Mouse (Mus musculus): ENCODE results near the gene Tbl2. TPM values are rescaled to one million over a fixed set of nuclear protein-coding genes. Genes with fewer than 3 reads are reported as not detected.

Tbl2 gene
- 1 to 10 TPM; 8.8 to 9.1 TPM for total RNA-seq (2021)
- long read RNA-seq, experiment 1, full-length matches to known transcripts: 12 of 17 reads
- long read RNA-seq, experiment 1, partial matches to known transcripts: 0 of 17 reads
- long read RNA-seq, experiment 1, other reads (novel, unspliced or antisense): 5 of 17 reads
- long read RNA-seq, experiment 2, full-length matches to known transcripts: 10 of 16 reads
- long read RNA-seq, experiment 2, partial matches to known transcripts: 5 of 16 reads
- long read RNA-seq, experiment 2, other reads (novel, unspliced or antisense): 1 of 16 reads

DNA sequence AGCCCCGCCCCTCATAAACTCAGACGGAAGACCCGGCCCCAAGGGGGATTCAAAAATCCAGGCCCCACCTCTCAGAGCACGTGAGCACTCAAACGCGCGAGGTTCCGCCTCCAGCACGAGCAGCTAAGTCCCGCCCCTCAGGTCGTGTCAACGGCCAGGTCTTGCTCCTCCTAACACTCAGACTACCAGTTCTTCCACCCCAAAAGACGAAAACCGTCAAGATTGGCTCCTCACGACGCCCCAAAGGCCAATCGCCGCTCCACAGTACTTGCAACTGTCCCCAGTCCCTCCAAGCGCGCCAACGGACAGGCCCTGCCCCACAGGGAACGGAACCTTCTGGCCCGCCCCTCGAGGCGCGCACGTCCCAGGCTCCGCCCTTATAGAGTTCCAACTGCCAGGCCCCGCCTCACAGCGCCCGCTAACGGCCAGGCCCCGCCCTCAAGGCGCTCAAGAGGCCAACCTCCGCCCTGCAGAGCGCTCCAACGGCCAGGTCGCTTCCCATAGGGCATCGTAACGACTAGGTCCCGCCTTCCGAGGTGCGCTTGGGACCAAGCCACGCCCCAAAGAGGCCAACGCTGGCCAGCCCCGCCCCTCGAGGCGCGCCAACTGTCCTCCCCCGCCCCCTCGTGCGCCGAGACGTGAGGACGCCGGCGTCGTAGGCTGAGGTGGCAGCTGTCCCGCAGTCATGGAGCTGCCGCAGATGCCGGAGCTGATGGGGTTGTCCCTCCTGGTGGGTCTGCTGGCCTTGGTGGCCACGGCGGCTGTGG lies at the start of gene Tbl2:
Gene Tbl2 (plus strand): TSS at position 605 of the 767 bp plus-strand sequence.
- intact Hi-C loops (cut with DNase I): loop anchor here (1.0 kb wide), 2 partner anchors 19 to 38 kb away; partner anchors contain the start of genes Baz1b and Bcl7b
- peak; percentile 100 for DNase-seq
- H3K27ac ChIP-seq: peak within 1 kb of the TSS; percentile 96
- H3K4me3 ChIP-seq: peak within 1 kb of the TSS; percentile 89
- no peak for TF ChIP-seq CTCF (IDR thresholded peaks at IDR 0.05)

GRCm38 (mm10) chr5:135100981-135101380 lies 48.5 kb upstream of the Tbl2 start:
- Histone ChIP-seq H3K4me3 (no peak overlapping the region), H3K27ac (no peak overlapping the region)
- DNase-seq: no peak
- no peak for TF ChIP-seq CTCF (IDR thresholded peaks at IDR 0.05)
- intact Hi-C loops (cut with DNase I): loop anchor here (5.0 kb wide), 1 partner anchor 84 kb away; no protein-coding TSS in a partner anchor

DNA sequence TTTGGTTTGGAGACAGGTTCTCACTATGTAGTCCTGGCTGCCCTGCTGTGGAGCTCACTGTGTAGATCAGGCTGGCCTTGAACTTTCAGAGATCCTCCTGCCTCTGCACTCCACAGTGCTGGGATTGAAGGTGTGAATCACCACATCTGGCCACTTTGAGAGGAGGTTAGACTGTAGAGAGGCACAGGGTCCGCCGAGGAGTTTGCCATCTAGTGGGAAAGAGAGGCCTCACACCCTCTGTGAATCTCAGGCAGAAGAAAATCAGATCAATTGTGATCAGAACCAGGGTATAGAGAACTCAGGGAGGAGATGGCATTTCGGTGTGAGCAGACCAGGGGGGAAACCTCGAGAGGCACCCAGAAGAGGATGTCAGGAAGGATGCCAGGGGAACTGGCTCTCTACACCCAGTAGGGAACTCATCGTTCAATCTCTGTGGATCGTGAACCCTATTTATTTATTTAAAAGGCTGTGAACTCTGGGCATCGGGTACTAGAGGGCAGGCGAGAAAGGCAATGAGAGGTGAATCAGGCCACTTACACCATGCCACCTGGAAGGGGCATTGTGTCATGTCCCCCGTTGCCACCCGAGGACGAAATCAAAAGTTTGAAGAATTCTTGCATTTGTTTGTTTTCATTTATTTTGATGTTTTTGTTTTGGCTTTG lies 45.3 kb upstream of the Tbl2 start:
- DNase-seq: no peak
- no peak overlapping the region for H3K4me3 ChIP-seq
- no peak overlapping the region for H3K27ac ChIP-seq
- peak; percentile 61 for TF ChIP-seq CTCF (IDR thresholded peaks at IDR 0.05)
- intact Hi-C loops (cut with DNase I): loop anchor here (5.0 kb wide), 1 partner anchor 87 kb away; no protein-coding TSS in a partner anchor

DNA sequence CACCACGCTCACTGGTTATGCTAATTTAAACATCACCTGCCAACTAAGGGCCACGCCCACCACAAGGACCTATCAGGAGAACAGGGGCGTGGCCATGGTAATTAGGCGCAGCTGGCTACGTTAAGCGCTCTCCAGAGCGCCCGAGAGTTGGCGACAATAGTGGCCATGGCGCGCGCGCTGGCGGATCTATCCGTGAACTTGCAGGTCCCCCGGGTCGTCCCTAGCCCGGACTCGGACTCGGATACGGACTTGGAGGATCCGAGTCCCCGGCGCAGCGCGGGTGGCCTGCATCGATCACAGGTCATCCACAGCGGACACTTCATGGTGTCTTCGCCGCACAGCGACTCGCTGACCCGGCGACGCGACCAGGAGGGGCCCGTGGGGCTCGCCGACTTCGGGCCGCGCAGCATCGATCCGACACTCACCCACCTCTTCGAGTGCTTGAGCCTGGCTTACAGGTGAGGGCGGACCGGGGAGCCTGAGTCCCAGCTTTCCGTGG lies 42.6 kb upstream of the Tbl2 start:
- Histone ChIP-seq H3K4me3 (peak overlapping the region; percentile 90), H3K27ac (peak overlapping the region; percentile 95)
- no peak for TF ChIP-seq CTCF (IDR thresholded peaks at IDR 0.05)
- intact Hi-C loops (cut with DNase I): no loop called here
- peak; percentile 93 for DNase-seq

GRCm38 (mm10) chr5:135107521-135108501 lies 41.6 kb upstream of the Tbl2 start:
- Histone ChIP-seq H3K4me3 (peak overlapping the region; percentile 90), H3K27ac (peak overlapping the region; percentile 95)
- intact Hi-C loops (cut with DNase I): loop anchor here (1.0 kb wide), 1 partner anchor 79 kb away; the partner anchor contains the start of gene Baz1b
- peak; percentile 96 for DNase-seq
- TF ChIP-seq CTCF (IDR thresholded peaks at IDR 0.05): peak; percentile 84

DNA sequence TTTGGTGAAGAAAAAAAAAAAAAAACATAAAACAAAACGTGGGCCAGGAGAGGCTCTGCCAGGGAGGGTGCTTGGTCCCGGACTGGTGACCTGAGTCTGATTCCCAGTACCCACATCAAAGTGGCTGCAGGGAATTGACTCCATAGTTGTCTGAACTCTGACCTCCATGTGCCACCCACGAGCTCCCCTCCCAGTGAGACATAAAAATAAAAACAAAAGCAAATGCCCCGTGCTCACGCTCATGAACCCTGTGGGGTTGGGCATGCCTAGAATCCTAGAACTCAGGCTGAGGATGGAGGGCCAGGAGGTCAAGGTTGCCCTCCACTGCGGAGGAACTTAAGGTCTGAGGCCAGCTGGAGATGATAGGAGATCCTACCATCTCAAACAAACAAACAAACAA lies 40.4 kb upstream of the Tbl2 start:
- intact Hi-C loops (cut with DNase I): no loop called here
- no peak for DNase-seq
- Histone ChIP-seq H3K4me3 (peak overlapping the region; percentile 90), H3K27ac (peak overlapping the region; percentile 95)
- no peak for TF ChIP-seq CTCF (IDR thresholded peaks at IDR 0.05)

- intact Hi-C loops (cut with DNase I): no loop called here
- peak; percentile 77 for DNase-seq
- peak overlapping the region; percentile 90 for H3K4me3 ChIP-seq
- no peak for TF ChIP-seq CTCF (IDR thresholded peaks at IDR 0.05)
- peak overlapping the region; percentile 95 for H3K27ac ChIP-seq
These were observed 40.0 kb upstream of the Tbl2 start for GRCm38 (mm10) chr5:135109426-135109825.

DNA sequence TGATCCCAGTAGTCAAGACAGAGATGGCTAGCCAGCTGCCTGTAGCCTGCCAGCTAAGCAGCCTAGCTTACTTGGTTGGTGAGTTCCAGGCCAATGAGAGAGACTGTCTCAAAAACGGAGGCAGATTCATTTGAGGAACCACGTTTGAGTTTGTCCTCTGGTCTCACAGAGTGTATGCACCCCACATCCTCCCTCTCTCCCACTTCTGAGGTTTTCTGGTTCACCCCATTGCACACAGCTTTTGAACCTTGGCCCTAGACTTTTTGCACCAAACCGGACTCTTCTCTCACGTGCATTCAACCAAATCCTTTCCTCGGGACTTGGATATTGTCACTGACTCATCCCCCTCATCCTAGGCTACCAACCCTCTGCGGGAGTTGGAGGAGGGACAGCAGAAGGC lies 39.5 kb upstream of the Tbl2 start:
- no peak for TF ChIP-seq CTCF (IDR thresholded peaks at IDR 0.05)
- intact Hi-C loops (cut with DNase I): no loop called here
- peak overlapping the region; percentile 95 for H3K27ac ChIP-seq
- H3K4me3 ChIP-seq: no peak overlapping the region; the same call in 1 of the 2 replicates
- no peak for DNase-seq

DNA sequence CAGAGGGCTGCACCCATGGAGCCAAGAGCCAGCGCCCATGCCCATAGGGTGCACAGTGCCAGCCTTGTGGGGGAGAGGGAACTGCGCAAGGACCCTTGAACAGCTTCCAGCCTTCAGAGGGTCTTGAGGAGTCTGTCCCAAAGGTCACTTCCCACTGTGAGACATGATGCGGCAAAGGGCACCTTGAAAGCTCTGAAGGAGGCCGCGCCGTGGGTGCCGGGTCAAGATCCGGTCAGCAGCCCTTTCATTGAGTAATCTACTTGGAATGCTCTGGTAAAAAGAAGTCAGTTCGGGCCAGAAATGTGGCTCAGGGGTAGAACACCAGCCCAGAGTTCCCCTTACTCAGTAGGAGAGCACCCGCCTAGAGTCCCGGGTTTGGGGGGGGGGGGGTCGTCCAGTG lies 35.7 kb upstream of the Tbl2 start:
- DNase-seq: no peak
- no peak overlapping the region for H3K4me3 ChIP-seq
- intact Hi-C loops (cut with DNase I): no loop called here
- TF ChIP-seq CTCF (IDR thresholded peaks at IDR 0.05): no peak
- H3K27ac ChIP-seq: peak overlapping the region; percentile 8; the same call in 1 of the 2 replicates

- H3K27ac ChIP-seq: no peak overlapping the region
- no peak for DNase-seq
- TF ChIP-seq CTCF (IDR thresholded peaks at IDR 0.05): no peak
- no peak overlapping the region for H3K4me3 ChIP-seq
- intact Hi-C loops (cut with DNase I): loop anchor here (5.0 kb wide), 1 partner anchor 172 kb away; no protein-coding TSS in a partner anchor
These were observed 34.2 kb upstream of the Tbl2 start for GRCm38 (mm10) chr5:135115241-135115640.

DNA sequence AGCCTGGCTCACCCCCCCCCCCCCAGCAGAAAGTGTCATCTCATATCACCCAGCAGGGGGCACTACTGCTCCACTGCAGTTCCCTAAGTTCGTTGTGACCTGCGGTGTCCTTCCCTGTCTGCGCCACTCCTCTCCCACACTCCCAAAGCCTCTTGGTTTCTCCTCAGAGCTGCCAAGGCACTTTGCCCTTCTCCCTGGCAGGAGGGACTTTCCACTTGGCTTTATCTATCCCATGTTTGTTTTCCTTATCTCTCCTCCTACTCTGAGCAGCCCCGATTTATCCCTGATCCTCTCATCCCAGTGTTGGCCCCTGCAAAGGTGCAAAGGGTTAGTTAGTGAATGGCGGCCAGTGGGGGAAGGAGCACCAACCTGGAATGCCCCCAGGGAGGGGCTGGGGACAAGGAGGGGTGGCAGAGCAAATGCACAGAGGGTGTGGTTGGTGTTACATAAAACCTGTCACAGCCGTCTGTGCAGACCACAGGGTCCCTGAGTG lies 30.8 kb upstream of the Tbl2 start:
- peak; percentile 88 for TF ChIP-seq CTCF (IDR thresholded peaks at IDR 0.05)
- DNase-seq: peak; percentile 77
- intact Hi-C loops (cut with DNase I): loop anchor here (1.0 to 5.0 kb wide), 2 partner anchors 73 to 169 kb away; no protein-coding TSS in a partner anchor
- peak overlapping the region; percentile 17; the same call in 1 of the 2 replicates for H3K4me3 ChIP-seq
- H3K27ac ChIP-seq: peak overlapping the region; percentile 31; the same call in 1 of the 2 replicates

All from gastrocnemius, adult 2 months (tissue).